Mouse (Mus musculus) frontal cortex, postnatal 36 days (tissue): Measurements from ENCODE around the gene Mdm1.

Source experiments
- DNase-seq, 2 experiments: peaks; one replicate each; pipeline ENCODE4 v3.0.0; 2022; ENCODE audit warnings: low spot score in 2 of 2

The Mdm1 gene

GRCm38 (mm10) chr10:118141018-118141883 is at the start of gene Mdm1:
TSS of gene Mdm1 (plus strand) at chr10:118141811.
- DNase-seq = peak; percentile 94 to 98

DNA sequence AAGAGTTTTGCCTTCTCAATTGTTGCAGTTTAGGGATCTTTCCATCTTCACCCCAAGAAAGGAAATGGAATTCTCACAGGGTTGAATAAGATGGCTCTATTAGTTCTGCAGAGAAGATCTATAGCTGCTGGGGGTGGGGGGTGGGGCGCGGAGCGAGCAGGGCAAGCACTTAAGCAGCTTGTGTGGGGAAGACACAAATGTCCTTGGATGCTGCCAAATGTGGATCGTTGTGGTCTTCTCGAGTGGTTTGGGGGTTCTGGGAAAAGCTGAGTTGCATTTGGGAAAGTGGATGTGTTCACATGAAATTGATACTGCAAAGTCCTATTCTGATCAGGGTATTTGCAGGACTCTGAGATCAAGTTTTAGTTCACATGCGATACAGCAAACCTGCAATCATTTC is 48.9 kb upstream of the Mdm1 start:
- no peak for DNase-seq

- no peak for DNase-seq
These were observed 47.9 kb upstream of the Mdm1 start for GRCm38 (mm10) chr10:118093728-118094127.

- DNase-seq = no peak
These were observed 46.8 kb upstream of the Mdm1 start for GRCm38 (mm10) chr10:118094853-118095252.

- no peak for DNase-seq
These were observed 45.4 kb upstream of the Mdm1 start for GRCm38 (mm10) chr10:118096223-118096622.

GRCm38 (mm10) chr10:118097898-118098297 is 43.7 kb upstream of the Mdm1 start:
- DNase-seq = no peak

DNA sequence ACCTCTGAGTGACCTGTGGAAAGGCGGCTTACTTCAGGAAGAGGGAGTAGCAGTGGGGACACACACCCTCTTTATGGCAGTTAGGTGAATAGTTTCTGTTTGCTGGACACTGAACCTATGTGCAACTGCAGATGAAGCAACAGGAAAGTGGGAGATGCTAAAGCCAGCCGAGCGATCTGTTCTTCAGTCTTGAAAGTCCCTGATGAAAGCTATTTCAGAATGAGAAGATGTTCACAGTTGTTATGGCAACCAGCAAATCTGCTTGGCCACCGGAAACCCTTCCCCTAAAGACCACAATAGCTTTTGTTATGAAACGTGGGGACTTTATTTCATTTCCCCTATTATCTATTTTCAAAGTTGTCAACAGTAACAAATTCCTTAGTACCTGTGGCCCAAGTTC is 41.0 kb upstream of the Mdm1 start:
- DNase-seq = no peak

GRCm38 (mm10) chr10:118101056-118101455 is 40.6 kb upstream of the Mdm1 start:
- no peak for DNase-seq

DNA sequence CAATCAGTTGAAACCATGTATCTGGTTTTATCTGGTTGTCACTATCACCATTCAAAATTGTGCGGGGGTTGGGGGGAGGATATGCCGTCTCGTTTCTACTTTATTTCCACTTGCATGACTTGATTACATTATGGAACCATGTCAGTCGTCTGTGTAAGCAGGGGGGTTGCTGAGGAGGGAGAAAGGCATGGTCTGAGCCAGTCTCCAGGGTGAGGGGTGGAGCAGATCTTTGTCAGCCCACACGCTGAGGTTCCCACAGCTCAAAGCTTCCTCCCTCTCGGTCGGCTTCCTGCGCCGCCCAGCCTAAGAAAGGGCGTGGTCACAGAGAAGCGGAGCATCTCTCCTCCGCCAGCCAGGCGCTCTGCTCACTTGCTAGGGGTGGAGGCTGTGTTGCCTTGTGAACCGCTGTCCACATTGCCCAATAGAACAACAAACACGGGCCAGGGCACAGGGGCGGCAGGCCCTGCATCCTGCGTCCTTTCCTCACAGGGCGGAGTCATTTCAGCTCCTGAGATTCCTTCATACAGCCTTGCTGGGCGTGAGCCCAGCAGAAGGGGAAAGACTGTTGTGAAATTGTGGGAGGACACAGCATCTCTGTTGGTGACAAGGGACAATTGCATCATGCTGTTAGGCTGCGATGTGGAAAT is 38.5 kb upstream of the Mdm1 start:
- peak; percentile 81 to 84 for DNase-seq

DNA sequence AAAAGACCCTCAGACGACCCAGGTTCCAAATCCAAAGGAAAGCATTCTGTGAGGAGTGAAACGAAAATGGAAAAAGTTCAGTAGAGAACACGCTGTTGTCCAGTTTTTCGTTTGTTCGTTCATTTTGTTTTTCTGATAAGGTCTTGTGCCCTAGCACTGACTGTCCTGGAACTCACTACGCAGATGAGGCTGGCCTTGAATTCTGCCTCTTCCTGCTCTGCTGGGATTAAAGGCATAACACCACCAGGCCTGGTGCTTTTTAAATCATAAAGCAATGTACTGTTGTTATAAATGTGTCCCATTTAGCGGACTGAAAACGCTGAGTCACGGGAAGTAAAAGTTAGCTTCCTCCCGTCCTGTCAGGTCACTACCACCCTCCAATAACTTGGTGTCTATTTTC is 37.7 kb upstream of the Mdm1 start:
- no peak for DNase-seq

DNA sequence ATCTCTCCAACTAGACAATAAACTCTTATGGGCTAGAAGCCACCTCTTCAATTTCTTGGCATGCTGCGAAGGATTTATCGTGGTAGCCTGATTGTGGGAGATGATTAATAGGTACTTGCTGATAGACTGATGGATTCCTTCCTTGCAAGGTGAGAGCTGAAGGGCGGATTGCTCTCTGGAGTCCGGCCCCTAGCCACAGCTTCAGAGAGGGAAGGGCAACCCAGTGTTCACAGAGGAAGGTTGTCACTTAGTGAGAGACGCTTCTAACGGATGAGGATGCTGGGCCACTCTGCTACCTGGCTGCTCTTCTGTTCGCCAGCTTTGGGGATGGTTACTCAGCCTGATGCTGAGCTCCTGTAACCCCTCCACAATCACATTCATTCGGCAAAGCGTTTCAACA is 34.6 kb upstream of the Mdm1 start:
- DNase-seq = no peak

DNA sequence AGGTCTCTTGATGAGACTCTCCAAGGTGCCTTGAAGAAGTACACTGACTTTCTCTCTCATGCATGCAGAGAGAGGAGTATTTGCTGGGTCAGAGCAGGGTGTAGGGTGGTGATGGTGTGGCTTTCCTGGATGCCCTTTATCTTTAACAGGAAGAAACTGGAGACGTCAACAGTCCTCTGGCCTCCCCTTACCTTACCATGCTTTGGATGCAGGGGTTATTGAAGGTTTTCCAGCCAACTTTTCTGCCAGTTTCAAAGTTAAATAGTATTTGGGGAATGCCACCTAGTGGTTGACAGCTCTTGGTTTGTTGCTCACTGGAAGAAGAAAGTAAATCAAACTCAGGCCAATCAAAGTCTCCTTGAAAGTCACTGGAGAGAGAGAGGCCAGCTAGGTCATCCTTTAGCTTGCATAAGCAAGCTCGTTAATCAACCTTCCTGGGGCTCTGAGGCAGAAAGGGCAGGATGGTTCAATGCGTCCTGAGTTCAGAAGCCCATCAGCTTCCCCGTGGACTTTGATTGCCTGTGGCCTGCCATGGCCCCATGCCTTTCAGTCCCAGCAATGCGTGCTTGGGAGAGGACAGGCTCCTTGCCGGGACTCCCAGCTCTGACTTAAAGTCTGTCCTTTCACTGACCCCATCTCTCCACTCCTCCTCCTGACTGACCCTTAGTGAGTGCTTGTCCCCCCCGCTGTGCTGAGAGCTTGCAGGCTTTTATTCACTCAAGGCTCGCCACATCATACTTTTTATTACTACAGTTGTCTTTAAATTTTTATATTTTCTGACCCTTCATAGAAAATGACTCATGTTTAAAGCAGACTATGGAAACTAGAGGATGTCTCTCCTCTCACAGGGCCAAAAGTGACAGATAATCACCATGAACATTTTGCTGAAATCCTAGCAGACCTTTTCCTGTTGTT is 31.3 kb upstream of the Mdm1 start:
- peak in 1 of 2 experiments; percentile 47 for DNase-seq

DNA sequence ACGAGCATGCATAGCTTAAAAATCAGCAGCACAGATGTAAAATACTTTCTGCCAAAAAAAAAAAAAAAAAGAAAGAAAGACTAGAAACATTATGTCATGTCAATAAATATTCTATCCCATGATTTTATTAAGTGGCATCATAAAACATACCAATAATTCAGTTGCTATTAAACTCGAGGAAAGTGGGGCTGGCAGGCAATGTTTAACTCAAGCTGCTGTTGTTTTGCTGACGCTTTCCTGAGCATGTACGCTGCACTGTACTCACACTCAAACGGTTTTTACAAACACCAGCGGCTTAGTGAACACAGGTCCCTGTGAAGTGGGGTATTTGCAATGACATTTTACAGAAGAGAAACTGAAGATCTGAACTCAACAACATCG is 30.7 kb upstream of the Mdm1 start:
- DNase-seq = no peak

DNA sequence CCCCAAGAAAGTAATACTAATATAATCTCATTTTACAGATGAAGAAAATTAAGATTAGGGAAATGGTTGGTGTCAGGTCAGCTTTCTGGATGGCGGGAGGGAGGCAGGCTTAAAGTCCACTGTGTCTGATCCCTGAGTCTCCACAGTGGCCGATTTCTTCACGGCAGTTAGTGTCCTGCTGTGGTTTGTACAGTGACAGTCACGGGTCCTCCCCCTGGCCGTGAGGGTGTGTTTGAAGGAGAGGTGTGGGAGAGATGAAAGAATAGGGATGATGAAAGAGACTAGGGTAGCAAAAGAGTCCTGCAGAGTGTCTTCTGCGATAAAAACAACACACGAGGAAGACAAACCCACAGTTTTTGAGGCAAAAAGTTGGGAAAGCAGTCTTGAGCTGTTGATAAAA is 30.0 kb upstream of the Mdm1 start:
- no peak for DNase-seq

GRCm38 (mm10) chr10:118112294-118112893 is 29.2 kb upstream of the Mdm1 start:
- no peak for DNase-seq

DNA sequence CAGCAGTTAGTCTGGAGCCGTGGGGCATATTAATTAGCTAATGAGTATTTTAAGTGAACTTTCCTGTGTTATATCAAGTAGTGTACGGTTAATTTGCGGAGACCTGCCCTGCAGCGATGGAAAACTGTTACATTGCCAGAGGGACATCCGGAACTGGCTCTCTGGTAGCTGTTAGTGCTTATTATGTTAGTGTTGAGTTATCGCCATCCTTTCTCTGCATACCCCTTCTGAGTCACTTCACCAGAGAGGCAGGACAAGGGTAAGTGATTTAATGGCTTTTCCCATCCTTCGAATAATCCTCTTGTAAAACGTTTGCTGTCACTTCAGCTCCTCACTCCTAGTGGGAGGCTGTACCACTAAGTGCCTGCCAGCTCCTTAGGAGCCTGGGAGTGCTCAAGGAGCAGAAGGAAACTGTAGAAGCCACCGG is 28.3 kb upstream of the Mdm1 start:
- DNase-seq = no peak

DNA sequence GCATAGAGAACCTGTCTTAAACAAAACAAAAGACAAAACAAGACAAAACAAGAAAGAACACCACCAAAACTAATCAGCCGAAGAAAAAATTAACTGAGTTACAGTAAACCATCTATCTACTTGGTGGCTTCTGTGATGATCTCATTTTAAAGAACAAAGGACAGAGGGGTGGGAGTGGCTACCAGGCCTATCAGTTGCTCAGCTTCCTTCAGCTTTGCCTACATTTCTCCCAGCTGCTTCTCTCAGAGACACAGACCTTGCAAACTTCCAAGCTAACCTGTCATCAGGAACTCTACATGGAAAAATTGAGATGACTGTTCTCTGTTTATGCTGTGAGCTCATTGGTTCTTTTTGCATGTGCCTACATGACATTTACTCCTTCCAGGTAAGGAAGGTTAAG is 27.3 kb upstream of the Mdm1 start:
- DNase-seq = no peak

- no peak for DNase-seq
These were observed 25.2 kb upstream of the Mdm1 start for GRCm38 (mm10) chr10:118116456-118116855.

GRCm38 (mm10) chr10:118121047-118121936 is 20.3 kb upstream of the Mdm1 start:
- DNase-seq = no peak

DNA sequence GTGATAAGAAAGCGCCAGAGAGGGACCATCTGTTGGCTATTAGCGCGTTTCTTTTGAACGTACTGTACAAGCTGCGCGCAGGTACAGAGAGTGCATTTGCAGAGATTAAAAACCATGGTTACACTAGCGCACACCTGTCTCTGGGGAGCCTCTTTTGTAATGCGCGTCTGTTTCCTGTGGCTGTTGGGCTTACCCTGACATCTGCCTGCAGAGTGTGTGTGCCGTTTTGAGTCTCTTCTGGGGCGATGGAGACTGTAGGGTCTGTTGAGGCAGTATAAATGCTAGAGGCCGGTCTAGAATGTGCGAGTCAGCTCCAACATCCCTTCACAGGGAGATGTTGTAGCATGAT is 19.7 kb upstream of the Mdm1 start:
- no peak for DNase-seq
